Mouse (Mus musculus) brain, embryonic 18.5 days (tissue): ENCODE measurements around the gene Cops3.

Experiments used
- DNase-seq: peaks from one replicate; pipeline ENCODE4 v3.0.0-alpha.2; 2012; ENCODE audit warnings: low read depth, low spot score

Cops3 gene

GRCm38 (mm10) chr11:59778181-59778873 lies 61.3 kb downstream of the Cops3 start:
- DNase-seq, result no peak

GRCm38 (mm10) chr11:59777259-59777658 lies 62.4 kb downstream of the Cops3 start:
- DNase-seq, result no peak

GRCm38 (mm10) chr11:59775435-59776148 lies 64.0 kb downstream of the Cops3 start:
- no peak for DNase-seq

GRCm38 (mm10) chr11:59774522-59774921 lies 65.1 kb downstream of the Cops3 start:
- no peak for DNase-seq

DNA sequence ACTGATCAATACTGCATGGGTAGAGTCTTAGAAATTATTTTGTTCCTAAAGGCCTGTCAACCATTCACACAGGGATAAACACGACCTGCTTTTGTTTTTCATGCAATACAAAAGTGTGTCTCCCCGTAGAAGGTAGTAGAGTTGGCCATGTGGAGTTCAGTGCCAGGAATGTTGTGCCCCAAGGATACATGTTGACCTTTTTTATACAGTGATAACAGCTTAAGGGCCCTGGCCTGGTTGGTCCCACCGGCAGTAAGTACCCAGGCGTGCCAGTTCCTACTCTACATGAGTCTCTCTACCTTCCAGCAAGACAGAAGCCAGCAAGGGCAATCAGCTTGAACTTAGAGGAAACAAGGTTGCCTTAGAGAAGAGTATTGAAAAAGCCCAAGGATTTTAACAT lies 66.7 kb downstream of the Cops3 start:
- no peak for DNase-seq

DNA sequence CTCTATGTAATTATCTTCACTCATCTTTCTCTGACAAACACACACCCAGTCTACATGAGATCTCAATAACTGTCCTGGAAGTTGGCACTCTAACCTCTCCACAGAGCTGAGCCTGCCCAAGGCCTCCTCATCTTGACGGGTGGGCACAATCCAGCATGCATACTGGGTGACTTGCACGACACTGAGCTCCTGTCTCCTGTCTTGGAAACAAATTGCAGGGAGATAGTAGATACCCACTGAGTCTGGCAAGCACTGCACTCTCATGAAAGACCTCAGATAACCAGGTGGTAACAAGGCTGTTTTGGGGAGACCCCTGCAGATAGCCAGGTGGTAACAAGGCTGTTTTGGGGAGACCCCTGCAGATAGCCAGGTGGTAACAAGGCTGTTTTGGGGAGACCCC lies 67.3 kb downstream of the Cops3 start:
- no peak for DNase-seq

- no peak for DNase-seq
These were observed 68.9 kb downstream of the Cops3 start for GRCm38 (mm10) chr11:59770753-59771152.

- no peak for DNase-seq
These were observed 69.9 kb downstream of the Cops3 start for GRCm38 (mm10) chr11:59769738-59770137.

- no peak for DNase-seq
These were observed 70.3 kb downstream of the Cops3 start for GRCm38 (mm10) chr11:59769307-59769706.
